Mouse (Mus musculus) midbrain, embryonic 13.5 days (tissue): ENCODE data around the gene Atp1a2. TPM values are rescaled to one million over a fixed set of nuclear protein-coding genes. Genes with fewer than 3 reads are reported as not detected.

Experiments used
- ATAC-seq: fragments of 200-750 bp; cut with Nextera tagmentation; 2 replicates; pipeline ENCODE4 v1.8.0; 2017; ENCODE audit warnings: mild to moderate bottlenecking, moderate TSS enrichment, moderate library complexity
- H3K27ac ChIP-seq: fragments of 300-500 bp; sonication (generic); 2 replicates; pipeline ENCODE4 v1.5.1; 2015; ENCODE audit warnings: inconsistent platforms, mild to moderate bottlenecking, moderate library complexity
- H3K27me3 ChIP-seq: fragments of 300-500 bp; sonication (generic); 2 replicates; pipeline ENCODE4 v1.6.1; 2015; ENCODE audit warnings: mild to moderate bottlenecking, inconsistent platforms
- H3K36me3 ChIP-seq: fragments of 300-500 bp; sonication (generic); 2 replicates; pipeline ENCODE4 v1.6.1; 2015; ENCODE audit warnings: mild to moderate bottlenecking, inconsistent platforms
- H3K4me1 ChIP-seq: fragments of 300-500 bp; sonication (generic); replicated peaks from 2 replicates; pipeline ENCODE4 v1.6.1; 2015; ENCODE audit warnings: inconsistent platforms
- H3K4me2 ChIP-seq: fragments of 300-500 bp; sonication (generic); replicated peaks from 2 replicates; pipeline ENCODE4 v1.6.1; 2015; ENCODE audit warnings: moderate library complexity, mild to moderate bottlenecking, inconsistent platforms
- H3K4me3 ChIP-seq: fragments of 300-500 bp; sonication (generic); replicated peaks from 2 replicates; pipeline ENCODE4 v1.5.1; 2015; ENCODE audit warnings: mild to moderate bottlenecking, inconsistent platforms
- H3K9ac ChIP-seq: fragments of 300-500 bp; sonication (generic); replicated peaks from 2 replicates; pipeline ENCODE4 v1.6.1; 2015; ENCODE audit warnings: mild to moderate bottlenecking, inconsistent platforms
- H3K9me3 ChIP-seq: fragments of 300-500 bp; sonication (generic); 2 replicates; pipeline ENCODE4 v1.6.1; 2016; ENCODE audit warnings: mild to moderate bottlenecking, inconsistent platforms
- WGBS: fragments of 180-500 bp; shearing (Covaris S2); methylation state at CpG from one replicate; pipeline ENCODE4 v1.1.7; 2015; 5-methylcytosine and 5-hydroxymethylcytosine counted together
- polyA plus RNA-seq: library from polyadenylated mRNA; unstranded; fragments of >200 nt; fragmentation: Nextera tagmentation; extraction: Ambion mirVana; gene quantifications from 2 replicates; pipeline ENCODE4 v1.2.1, GENCODE M21; 2015

Atp1a2 gene
- polyA plus RNA-seq, 1 experiment from 2014 or later: 25.3 TPM

- no peaks in the 10 kb centered on the region for H3K9me3 ChIP-seq
- H3K4me3 ChIP-seq: peak overlapping the region; percentile 69
- H3K36me3 ChIP-seq: 0 out of 2 replicates have a peak, but pooled peaks cover under 1% of the 10 kb centered on the region
- peak overlapping the region; percentile 80 for H3K9ac ChIP-seq
- WGBS: under 1% methylated on average over 43 of the region's 55 CpGs
- H3K4me2 ChIP-seq: peak overlapping the region; percentile 66
- H3K4me1 ChIP-seq: peaks cover 69% of the 10 kb centered on the region
- peak; percentile 66 for ATAC-seq
- no peaks in the 10 kb centered on the region for H3K27me3 ChIP-seq
- peak overlapping the region; percentile 78 for H3K27ac ChIP-seq
Observed at GRCm38 (mm10) chr1:172311921-172312767, 14.3 kb upstream of the Atp1a2 start.

GRCm38 (mm10) chr1:172311248-172311906, 13.5 kb upstream of the Atp1a2 start:
- Histone ChIP-seq H3K36me3 (no peaks in the 10 kb centered on the region), H3K4me1 (peaks cover 66% of the 10 kb centered on the region), H3K9me3 (no peaks in the 10 kb centered on the region), H3K4me3 (peak overlapping the region; percentile 69), H3K4me2 (peak overlapping the region; percentile 66), H3K27ac (peak overlapping the region; percentile 78), H3K9ac (peak overlapping the region; percentile 80), H3K27me3 (no peaks in the 10 kb centered on the region)
- WGBS: 10% methylated on average over 23 of the region's 23 CpGs
- ATAC-seq: no peak

GRCm38 (mm10) chr1:172309699-172310398, 12.0 kb upstream of the Atp1a2 start:
- Histone ChIP-seq H3K9ac (peak overlapping the region; percentile 44; the same call in 1 of the 2 replicates), H3K36me3 (no peaks in the 10 kb centered on the region), H3K27ac (peak overlapping the region; percentile 74), H3K4me3 (peak overlapping the region; percentile 33), H3K4me1 (peaks cover 53% of the 10 kb centered on the region), H3K4me2 (peak overlapping the region; percentile 63), H3K9me3 (no peaks in the 10 kb centered on the region), H3K27me3 (no peaks in the 10 kb centered on the region)
- 3% methylated on average over 14 of the region's 14 CpGs for WGBS
- peak; percentile 62 for ATAC-seq

GRCm38 (mm10) chr1:172308409-172308808, 10.5 kb upstream of the Atp1a2 start:
- no peaks in the 10 kb centered on the region for H3K36me3 ChIP-seq
- H3K9ac ChIP-seq: no peak overlapping the region
- H3K9me3 ChIP-seq: no peaks in the 10 kb centered on the region
- no peak for ATAC-seq
- no peak overlapping the region for H3K4me2 ChIP-seq
- H3K27ac ChIP-seq: no peak overlapping the region
- WGBS: 100% methylated on average over 1 of the region's 1 CpGs
- peaks cover 39% of the 10 kb centered on the region for H3K4me1 ChIP-seq
- H3K4me3 ChIP-seq: no peak overlapping the region
- no peaks in the 10 kb centered on the region for H3K27me3 ChIP-seq

DNA sequence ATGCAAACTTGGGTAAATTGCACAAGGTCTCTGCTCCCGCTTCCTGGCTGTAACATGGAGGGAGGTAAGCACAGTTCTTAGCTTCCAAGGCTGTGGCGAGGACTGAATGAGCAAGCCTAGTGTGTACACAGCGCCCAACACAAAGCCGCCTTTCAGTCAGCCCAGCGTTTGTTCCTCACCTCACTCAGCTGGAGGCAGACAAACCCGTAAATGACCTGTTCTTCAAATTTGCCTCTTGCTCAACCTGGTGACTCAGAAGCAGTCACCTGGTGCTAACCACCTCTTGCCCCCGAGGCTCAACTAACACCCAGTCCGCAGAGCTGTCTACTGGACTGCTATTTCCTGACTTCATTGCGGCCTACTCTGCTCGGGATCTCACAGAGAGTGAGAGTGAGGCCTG, 10.1 kb upstream of the Atp1a2 start:
- no peak overlapping the region for H3K4me2 ChIP-seq
- H3K9ac ChIP-seq: no peak overlapping the region
- no peak for ATAC-seq
- WGBS: 57% methylated on average over 10 of the region's 10 CpGs
- no peak overlapping the region for H3K27ac ChIP-seq
- no peaks in the 10 kb centered on the region for H3K9me3 ChIP-seq
- no peaks in the 10 kb centered on the region for H3K36me3 ChIP-seq
- no peak overlapping the region for H3K4me3 ChIP-seq
- no peaks in the 10 kb centered on the region for H3K27me3 ChIP-seq
- H3K4me1 ChIP-seq: peaks cover 39% of the 10 kb centered on the region

- no peak overlapping the region for H3K4me2 ChIP-seq
- peaks cover 43% of the 10 kb centered on the region for H3K4me1 ChIP-seq
- no peaks in the 10 kb centered on the region for H3K9me3 ChIP-seq
- no peak overlapping the region for H3K27ac ChIP-seq
- H3K4me3 ChIP-seq: no peak overlapping the region
- no peaks in the 10 kb centered on the region for H3K27me3 ChIP-seq
- H3K36me3 ChIP-seq: no peaks in the 10 kb centered on the region
- WGBS: 76% methylated on average over 6 of the region's 6 CpGs
- ATAC-seq: no peak
- H3K9ac ChIP-seq: no peak overlapping the region
Observed at GRCm38 (mm10) chr1:172306885-172307284, 9.0 kb upstream of the Atp1a2 start.

DNA sequence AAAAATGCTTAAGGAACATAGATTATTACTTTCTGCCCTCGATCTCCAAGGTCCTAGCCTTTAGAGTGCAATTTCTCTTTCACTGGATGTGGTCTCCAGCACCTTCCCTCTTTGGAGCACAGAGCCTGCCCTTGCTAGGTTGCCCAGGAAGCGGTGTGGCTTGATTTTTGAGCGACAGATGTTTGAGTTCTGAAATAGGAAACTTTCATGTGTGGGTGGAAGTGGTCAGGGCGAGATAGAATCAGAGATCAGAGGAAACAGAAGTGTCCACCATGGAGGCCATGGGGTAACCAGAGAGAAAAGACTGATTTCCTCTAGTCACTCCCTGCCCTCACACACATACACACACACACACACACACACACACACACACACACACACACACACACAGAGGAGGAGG, 8.3 kb upstream of the Atp1a2 start:
- no peak for ATAC-seq
- H3K9me3 ChIP-seq: no peaks in the 10 kb centered on the region
- WGBS: 92% methylated on average over 4 of the region's 4 CpGs
- no peaks in the 10 kb centered on the region for H3K27me3 ChIP-seq
- no peak overlapping the region for H3K9ac ChIP-seq
- no peak overlapping the region for H3K4me2 ChIP-seq
- H3K4me3 ChIP-seq: no peak overlapping the region
- no peaks in the 10 kb centered on the region for H3K36me3 ChIP-seq
- peaks cover 43% of the 10 kb centered on the region for H3K4me1 ChIP-seq
- H3K27ac ChIP-seq: no peak overlapping the region

- Histone ChIP-seq H3K36me3 (no peaks in the 10 kb centered on the region), H3K4me3 (no peak overlapping the region), H3K27ac (no peak overlapping the region), H3K4me1 (peaks cover 44% of the 10 kb centered on the region), H3K9ac (no peak overlapping the region), H3K27me3 (no peaks in the 10 kb centered on the region), H3K9me3 (no peaks in the 10 kb centered on the region), H3K4me2 (no peak overlapping the region)
- no peak for ATAC-seq
- 80% methylated on average over 3 of the region's 3 CpGs for WGBS
Observed at GRCm38 (mm10) chr1:172305635-172306034, 7.8 kb upstream of the Atp1a2 start.

GRCm38 (mm10) chr1:172305153-172305552, 7.3 kb upstream of the Atp1a2 start:
- Histone ChIP-seq H3K27me3 (0 out of 2 replicates have a peak, but pooled peaks cover 2% of the 10 kb centered on the region), H3K9me3 (no peaks in the 10 kb centered on the region), H3K4me2 (no peak overlapping the region), H3K27ac (no peak overlapping the region), H3K4me3 (no peak overlapping the region), H3K4me1 (peaks cover 43% of the 10 kb centered on the region), H3K36me3 (no peaks in the 10 kb centered on the region), H3K9ac (no peak overlapping the region)
- ATAC-seq: no peak
- 90% methylated on average over 2 of the region's 2 CpGs for WGBS

GRCm38 (mm10) chr1:172304443-172304842, 6.6 kb upstream of the Atp1a2 start:
- Histone ChIP-seq H3K27ac (no peak overlapping the region), H3K9me3 (no peaks in the 10 kb centered on the region), H3K9ac (no peak overlapping the region), H3K36me3 (no peaks in the 10 kb centered on the region), H3K4me1 (peaks cover 36% of the 10 kb centered on the region), H3K4me2 (no peak overlapping the region), H3K4me3 (no peak overlapping the region), H3K27me3 (0 out of 2 replicates have a peak, but pooled peaks cover 5% of the 10 kb centered on the region)
- no peak for ATAC-seq
- WGBS: 75% methylated on average over 6 of the region's 6 CpGs

GRCm38 (mm10) chr1:172302851-172303250, 5.0 kb upstream of the Atp1a2 start:
- ATAC-seq: no peak
- Histone ChIP-seq H3K4me2 (no peak overlapping the region), H3K4me1 (peaks cover 37% of the 10 kb centered on the region), H3K9me3 (no peaks in the 10 kb centered on the region), H3K27ac (no peak overlapping the region), H3K9ac (no peak overlapping the region), H3K36me3 (no peaks in the 10 kb centered on the region), H3K4me3 (no peak overlapping the region), H3K27me3 (0 out of 2 replicates have a peak, but pooled peaks cover 5% of the 10 kb centered on the region)
- WGBS: 9% methylated on average over 6 of the region's 6 CpGs

GRCm38 (mm10) chr1:172302311-172302710, 4.4 kb upstream of the Atp1a2 start:
- Histone ChIP-seq H3K4me2 (no peak overlapping the region), H3K27ac (no peak overlapping the region), H3K9ac (no peak overlapping the region), H3K4me1 (peaks cover 42% of the 10 kb centered on the region), H3K4me3 (no peak overlapping the region), H3K27me3 (0 out of 2 replicates have a peak, but pooled peaks cover 5% of the 10 kb centered on the region), H3K9me3 (no peaks in the 10 kb centered on the region), H3K36me3 (no peaks in the 10 kb centered on the region)
- 61% methylated on average over 3 of the region's 3 CpGs for WGBS
- no peak for ATAC-seq
